Mouse (Mus musculus) liver (tissue): ENCODE results near the gene Fgd3.

Source experiments
- DNase-seq: peaks from one replicate; pipeline ENCODE4 v3.0.0-alpha.2; 2020; ENCODE audit warnings: mixed read lengths

Gene Fgd3

GRCm38 (mm10) chr13:49247740-49248466 is 72.2 kb downstream of the Fgd3 start:
- DNase-seq: peak; percentile 62

GRCm38 (mm10) chr13:49247232-49247739 is 72.8 kb downstream of the Fgd3 start:
- DNase-seq: no peak

- no peak for DNase-seq
Measured at GRCm38 (mm10) chr13:49246626-49247025, 73.5 kb downstream of the Fgd3 start.

GRCm38 (mm10) chr13:49246011-49246410 is 74.1 kb downstream of the Fgd3 start:
- DNase-seq: no peak

GRCm38 (mm10) chr13:49245251-49245650 is 74.9 kb downstream of the Fgd3 start:
- no peak for DNase-seq

- DNase-seq: no peak
Measured at GRCm38 (mm10) chr13:49243492-49243891, 76.6 kb downstream of the Fgd3 start.

- peak; percentile 62 for DNase-seq
Measured at GRCm38 (mm10) chr13:49242321-49243065, 77.6 kb downstream of the Fgd3 start.

GRCm38 (mm10) chr13:49238737-49239136 is 81.4 kb downstream of the Fgd3 start:
- no peak for DNase-seq

- no peak for DNase-seq
Measured at GRCm38 (mm10) chr13:49237617-49238016, 82.5 kb downstream of the Fgd3 start.

- no peak for DNase-seq
Measured at GRCm38 (mm10) chr13:49234711-49235110, 85.4 kb downstream of the Fgd3 start.

GRCm38 (mm10) chr13:49233792-49234572 is 86.1 kb downstream of the Fgd3 start:
- DNase-seq: no peak

- no peak for DNase-seq
Measured at GRCm38 (mm10) chr13:49225633-49226032, 94.5 kb downstream of the Fgd3 start.

- DNase-seq: no peak
Measured at GRCm38 (mm10) chr13:49225159-49225558, 95.0 kb downstream of the Fgd3 start.

- DNase-seq: no peak
Measured at GRCm38 (mm10) chr13:49224729-49225128, 95.4 kb downstream of the Fgd3 start.

- no peak for DNase-seq
Measured at GRCm38 (mm10) chr13:49224314-49224713, 95.8 kb downstream of the Fgd3 start.

GRCm38 (mm10) chr13:49220912-49221311 is 99.2 kb downstream of the Fgd3 start:
- no peak for DNase-seq

- DNase-seq: no peak
Measured at GRCm38 (mm10) chr13:49219367-49219766, 100.7 kb downstream of the Fgd3 start.

- DNase-seq: no peak
Measured at GRCm38 (mm10) chr13:49218651-49219050, 101.5 kb downstream of the Fgd3 start.

- DNase-seq: no peak
Measured at GRCm38 (mm10) chr13:49216808-49217561, 103.1 kb downstream of the Fgd3 start.

GRCm38 (mm10) chr13:49216220-49216552 is 103.9 kb downstream of the Fgd3 start:
- DNase-seq: no peak

- peak; percentile 97 for DNase-seq
Measured at GRCm38 (mm10) chr13:49215504-49216219, 104.4 kb downstream of the Fgd3 start, which contains the start of gene Card19. TSS of gene Card19 (minus strand) at chr13:49216037.

GRCm38 (mm10) chr13:49215128-49215503 is 105.0 kb downstream of the Fgd3 start:
- DNase-seq: no peak
